Comparison of ENCODE assay signal across 15 mouse cellular contexts in the genomic region with DNA sequence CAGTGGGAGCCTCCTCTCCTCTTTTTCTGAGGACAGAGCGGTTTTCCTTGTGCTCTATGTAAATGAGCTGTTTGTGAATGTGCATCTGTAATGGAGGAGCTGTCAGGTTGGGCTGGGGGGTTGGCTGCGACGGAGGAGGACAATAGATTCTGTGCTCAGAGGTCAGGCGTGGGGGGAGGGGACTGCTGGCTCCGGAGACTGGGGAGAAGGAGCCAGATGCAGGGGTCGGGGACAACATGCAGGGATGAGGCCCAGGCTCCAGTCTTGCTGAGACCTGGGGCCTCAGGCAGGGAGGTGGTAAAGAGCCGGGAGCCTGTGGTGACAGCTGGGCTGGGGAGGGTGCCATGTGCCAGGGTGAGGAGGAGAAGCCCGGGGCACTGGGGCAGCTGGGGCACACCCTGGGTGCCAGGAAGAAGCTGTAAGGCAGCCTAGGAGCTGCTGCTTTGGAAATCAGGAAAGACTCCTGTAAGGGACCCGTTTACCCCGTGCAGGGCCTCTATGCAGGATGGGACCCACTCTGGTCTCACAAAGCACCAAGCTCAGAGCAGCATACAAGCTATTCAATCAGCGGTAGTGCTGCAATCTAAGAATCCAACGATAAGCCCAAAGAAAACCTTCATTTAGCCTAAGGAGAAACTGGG.
DNase-seq lines count a peak whose midpoint lies in the region; ATAC-seq lines count a peak whose summit lies in the region.
"Had no signal": no experiment of that assay in that cellular context is flagged by ENCODE, and none has a peak within 500 bp of the region (broad histone marks: within the 10 kb centered on the region; RNA-seq: fewer than 3 reads in every experiment).

No protein-coding gene starts in this region.

- peak overlapping the region; percentile 31 for H3K4me3 ChIP-seq in hindbrain, embryonic 10.5 days
- H3K4me3 ChIP-seq in midbrain, embryonic 14.5 days (replicated peaks; ENCODE audit: low read depth, low read length), result no peak overlapping the region
- H3K4me3 ChIP-seq: heart, adult 2 months; myocyte had no signal

- H3K4me1 ChIP-seq in hindbrain, embryonic 10.5 days (replicated peaks), result peaks cover 42% of the 10 kb centered on the region
- H3K4me1 ChIP-seq in midbrain, embryonic 14.5 days (ENCODE audit: control insufficient read depth, insufficient read depth, low read length), result peaks cover 17% of the 10 kb centered on the region; the same call in 1 of the 2 replicates

- H3K9ac ChIP-seq in midbrain, embryonic 14.5 days (replicated peaks; ENCODE audit: low read length), result peak overlapping the region; percentile 25; the same call in 1 of the 2 replicates
- H3K9ac ChIP-seq: liver, embryonic 14.5 days had no signal

- ATAC-seq in midbrain, embryonic 14.5 days (ENCODE audit: low FRiP score, low TSS enrichment), result peak; percentile 90
- ATAC-seq: intestine, postnatal 0 days had no signal

- H3K4me2 ChIP-seq in midbrain, embryonic 14.5 days (ENCODE audit: low read length), result no peak overlapping the region

- DNase-seq in ES-CJ7 (ENCODE audit: low read depth, low spot score), result peak; percentile 94
- DNase-seq in embryo, embryonic 11 days, result peak; percentile 83
- peak; percentile 92 for DNase-seq in hindbrain, embryonic 10.5 days (ENCODE audit: low spot score)
- peak; percentile 80 for DNase-seq in midbrain, embryonic 14.5 days
- no peak for DNase-seq in frontal cortex, postnatal 10 days (ENCODE audit: low spot score in 2 of 2)
- DNase-seq in layer of hippocampus, postnatal 14 days (ENCODE audit: low spot score in 2 of 2), result no peak
- no peak for DNase-seq in spleen, postnatal 4 days (ENCODE audit: low spot score in 2 of 2)
- DNase-seq in layer of hippocampus, postnatal 10 days (ENCODE audit: low spot score in 2 of 2), result no peak
- DNase-seq: cerebellum, adult 18-20 months; heart, adult 2 months; spleen, adult 18-20 months; thymus, postnatal 36 days had no signal

- 4% methylated on average over 12 of the region's 12 CpGs for WGBS in hindbrain, embryonic 10.5 days
- WGBS in midbrain, embryonic 14.5 days, result 2% methylated on average over 12 of the region's 12 CpGs

- peak overlapping the region; percentile 91 for H3K27ac ChIP-seq in hindbrain, embryonic 10.5 days
- H3K27ac ChIP-seq in midbrain, embryonic 14.5 days (replicated peaks; ENCODE audit: low read depth, low read length), result peak overlapping the region; percentile 87
- H3K27ac ChIP-seq: heart, adult 2 months; liver, embryonic 14.5 days had no signal

- peaks cover 27% of the 10 kb centered on the region for H3K9me3 ChIP-seq in hindbrain, embryonic 10.5 days
- H3K9me3 ChIP-seq in midbrain, embryonic 14.5 days (ENCODE audit: control insufficient read depth, low read length), result peaks cover 14% of the 10 kb centered on the region; the same call in 1 of the 2 replicates

- peaks cover 66% of the 10 kb centered on the region for H3K27me3 ChIP-seq in hindbrain, embryonic 10.5 days (ENCODE audit: insufficient read depth, poor library complexity, severe bottlenecking)
- peaks cover 2% of the 10 kb centered on the region; the same call in 1 of the 2 replicates for H3K27me3 ChIP-seq in midbrain, embryonic 14.5 days (ENCODE audit: control insufficient read depth, insufficient read depth, low read length)

- no peaks in the 10 kb centered on the region for H3K36me3 ChIP-seq in hindbrain, embryonic 10.5 days
- H3K36me3 ChIP-seq in midbrain, embryonic 14.5 days (ENCODE audit: control insufficient read depth, insufficient read depth, low read length), result no peaks in the 10 kb centered on the region

Comparison
In these comparisons a context has a peak if more than half of its experiments do, and no peak if none do; other contexts are left out.
1. DNase-seq: peak in ES-CJ7 (single experiment), embryo, embryonic 11 days (single experiment), hindbrain, embryonic 10.5 days (single experiment) and midbrain, embryonic 14.5 days (single experiment); none in frontal cortex, postnatal 10 days (0 of 2), layer of hippocampus, postnatal 14 days (0 of 2), spleen, postnatal 4 days (0 of 2) and layer of hippocampus, postnatal 10 days (0 of 2).